ENCODE assay signal across 28 mouse cellular contexts in the genomic region with DNA sequence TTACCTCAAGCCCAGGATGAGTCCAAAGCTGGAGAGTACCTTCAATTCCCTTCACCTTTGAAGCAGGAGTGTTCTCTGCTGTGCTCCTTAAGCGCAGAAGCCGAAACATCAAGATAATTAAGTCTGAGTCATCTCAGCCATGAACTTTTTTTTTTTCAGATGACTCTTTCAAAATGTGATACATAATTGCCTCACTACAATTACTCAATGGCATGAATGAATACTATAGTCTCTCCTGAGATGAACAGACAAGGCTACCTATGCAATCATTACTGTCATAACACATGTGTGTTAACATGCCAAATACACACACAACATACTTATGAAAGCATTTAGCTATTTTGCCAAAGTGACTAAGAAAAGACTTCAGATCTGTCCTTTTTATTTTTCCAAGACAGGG. TPM values are rescaled to one million over a fixed set of nuclear protein-coding genes. Genes with fewer than 3 reads are reported as not detected.
A peak's percentile ranks its signal among the peaks of the same experiment; 100 is the strongest.
DNase-seq lines count a peak whose midpoint lies in the region; ATAC-seq lines count a peak whose summit lies in the region.
"Had no signal": no experiment of that assay in that cellular context is flagged by ENCODE, and none has a peak within 500 bp of the region (broad histone marks: within the 10 kb centered on the region; RNA-seq: fewer than 3 reads in every experiment).

Gene Bpifc (minus strand): TSS at position 115 of the 400 bp plus-strand sequence.

- no peak within 1 kb of the TSS for H3K27ac ChIP-seq in intestine, embryonic 16.5 days (ENCODE audit: low read length)
- no peak within 1 kb of the TSS for H3K27ac ChIP-seq in intestine, embryonic 15.5 days
- H3K27ac ChIP-seq: forebrain, embryonic 10.5 days; forebrain, embryonic 13.5 days; hindbrain, embryonic 12.5 days; hindbrain, embryonic 15.5 days had no signal

- peak; percentile 68 for DNase-seq in 416B (ENCODE audit: low read depth)
- no peak for DNase-seq in thymus, postnatal 10 days (ENCODE audit: low spot score in 2 of 2)
- no peak for DNase-seq in right cerebral cortex, adult 2 months (ENCODE audit: low spot score in 2 of 2)
- DNase-seq: adrenal gland, adult 2 months; adrenal gland, postnatal 14 days; B cell, adult 2 months; cerebellum, adult 11-12 months; cerebellum, adult 8-10 months; cerebellum, postnatal 10 days; gastrocnemius, postnatal 10 days; gastrocnemius, postnatal 36 days had no signal

- no peaks in the 10 kb centered on the region for H3K36me3 ChIP-seq in intestine, embryonic 16.5 days (ENCODE audit: control insufficient read depth, insufficient read depth, low read length)
- no peaks in the 10 kb centered on the region for H3K36me3 ChIP-seq in intestine, embryonic 15.5 days
- H3K36me3 ChIP-seq: forebrain, embryonic 10.5 days; G1E; hindbrain, embryonic 12.5 days; hindbrain, embryonic 15.5 days had no signal

- H3K4me1 ChIP-seq in intestine, embryonic 16.5 days (ENCODE audit: control insufficient read depth, insufficient read depth, low read length) = no peaks in the 10 kb centered on the region
- H3K4me1 ChIP-seq in intestine, embryonic 15.5 days (replicated peaks) = no peaks in the 10 kb centered on the region
- H3K4me1 ChIP-seq: forebrain, embryonic 10.5 days; forebrain, embryonic 13.5 days; hindbrain, embryonic 12.5 days; hindbrain, embryonic 15.5 days had no signal

- no peak within 1 kb of the TSS for H3K9ac ChIP-seq in intestine, embryonic 16.5 days (ENCODE audit: low read depth, low read length)
- H3K9ac ChIP-seq in intestine, embryonic 15.5 days = no peak within 1 kb of the TSS
- H3K9ac ChIP-seq: forebrain, embryonic 13.5 days; hindbrain, embryonic 12.5 days; hindbrain, embryonic 15.5 days had no signal

- H3K9me3 ChIP-seq in intestine, embryonic 16.5 days (ENCODE audit: control insufficient read depth, low read length) = no peaks in the 10 kb centered on the region
- H3K9me3 ChIP-seq in intestine, embryonic 15.5 days = no peaks in the 10 kb centered on the region
- H3K9me3 ChIP-seq: forebrain, embryonic 10.5 days; forebrain, embryonic 13.5 days; G1E; hindbrain, embryonic 12.5 days; hindbrain, embryonic 15.5 days had no signal

- no peak within 1 kb of the TSS for H3K4me2 ChIP-seq in intestine, embryonic 16.5 days (ENCODE audit: low read depth, low read length)
- H3K4me2 ChIP-seq in intestine, embryonic 15.5 days (replicated peaks) = no peak within 1 kb of the TSS
- H3K4me2 ChIP-seq: forebrain, embryonic 13.5 days; heart, embryonic 11.5 days; hindbrain, embryonic 12.5 days; hindbrain, embryonic 15.5 days had no signal

- H3K27me3 ChIP-seq in intestine, embryonic 16.5 days (replicated peaks; ENCODE audit: control insufficient read depth, insufficient read depth, low read length) = no peaks in the 10 kb centered on the region
- H3K27me3 ChIP-seq in intestine, embryonic 15.5 days (replicated peaks) = no peaks in the 10 kb centered on the region
- H3K27me3 ChIP-seq: forebrain, embryonic 13.5 days; hindbrain, embryonic 12.5 days; hindbrain, embryonic 15.5 days had no signal

- peak; percentile 36; the same call in 1 of the 2 replicates for ATAC-seq in intestine, embryonic 16.5 days
- no peak for ATAC-seq in intestine, embryonic 15.5 days
- ATAC-seq in megakaryocyte progenitor cell, adult 5-6 weeks (replicated peaks; ENCODE audit: poor library complexity) = peak; percentile 49
- ATAC-seq: forebrain, embryonic 13.5 days; forebrain, embryonic 16.5 days had no signal

- no peak within 1 kb of the TSS for H3K4me3 ChIP-seq in intestine, embryonic 16.5 days (ENCODE audit: low read length)
- no peak within 1 kb of the TSS for H3K4me3 ChIP-seq in intestine, embryonic 15.5 days (replicated peaks)
- H3K4me3 ChIP-seq: forebrain, embryonic 10.5 days; forebrain, embryonic 13.5 days; hindbrain, embryonic 12.5 days; hindbrain, embryonic 15.5 days had no signal

- 78% methylated on average over 2 of the region's 2 CpGs for WGBS in intestine, embryonic 16.5 days
- WGBS in intestine, embryonic 15.5 days = 67% methylated on average over 2 of the region's 2 CpGs

RNA-seq across cellular contexts. Expression of gene Bpifc, which starts in this region (rescaled TPM):
- 0.05 TPM in 1 of 2 replicates, not detected in the other for polyA plus RNA-seq in intestine, embryonic 16.5 days (2015; fragmentation: Nextera tagmentation; extraction: Ambion mirVana)
- 0.11 TPM in 2 replicates for polyA plus RNA-seq in intestine, embryonic 15.5 days (2015; fragmentation: Nextera tagmentation; extraction: Ambion mirVana)
- total RNA-seq in megakaryocyte progenitor cell, adult 5-6 weeks (2015) = 3.5 and 4.0 TPM in 2 replicates
- 1.2 and 2.1 TPM in 2 replicates for total RNA-seq in megakaryocyte progenitor cell, adult 5-6 weeks (2017)
- total RNA-seq: CH12.LX; G1E; gastrocnemius, adult 18-20 months; gastrocnemius, postnatal 10 days; gastrocnemius, postnatal 36 days; heart, adult 8-10 months; heart, postnatal 25 days had no signal
- polyA plus RNA-seq: embryonic facial prominence, embryonic 11.5 days; forebrain, embryonic 10.5 days; forebrain, embryonic 13.5 days; forebrain, embryonic 16.5 days; G1E; heart, embryonic 11.5 days; heart, embryonic 14.5 days; heart, postnatal 0 days; hindbrain, embryonic 12.5 days; hindbrain, embryonic 15.5 days had no signal

Comparison
In these comparisons a context has a peak if more than half of its experiments do, and no peak if none do; other contexts are left out.
1. Peak in ATAC-seq in intestine, embryonic 16.5 days; RNA of the gene not detected or under 1 TPM.